Mouse (Mus musculus) midbrain, embryonic 16.5 days (tissue): ENCODE results near the gene Vps45. TPM values are rescaled to one million over a fixed set of nuclear protein-coding genes. Genes with fewer than 3 reads are reported as not detected.

Experiments used
- ATAC-seq: fragments of 200-750 bp; cut with Nextera tagmentation; 2 replicates; pipeline ENCODE4 v1.8.0; 2017; ENCODE audit warnings: moderate TSS enrichment
- H3K27ac ChIP-seq: fragments of 300-500 bp; sonication (generic); 2 replicates; pipeline ENCODE4 v1.5.1; 2014; ENCODE audit warnings: mild to moderate bottlenecking, low read length, mixed read lengths
- H3K27me3 ChIP-seq: fragments of 300-500 bp; sonication (generic); 2 replicates; pipeline ENCODE4 v1.6.1; 2014; ENCODE audit warnings: low read depth, low read length, mixed read lengths; ENCODE audit not compliant: control insufficient read depth, insufficient read depth
- H3K36me3 ChIP-seq: fragments of 300-500 bp; sonication (generic); 2 replicates; pipeline ENCODE4 v1.6.1; 2014; ENCODE audit warnings: mild to moderate bottlenecking, low read length, moderate library complexity, mixed read lengths; ENCODE audit not compliant: control insufficient read depth, insufficient read depth
- H3K4me1 ChIP-seq: fragments of 300-500 bp; sonication (generic); 2 replicates; pipeline ENCODE4 v1.6.1; 2014; ENCODE audit warnings: mild to moderate bottlenecking, low read length, mixed read lengths; ENCODE audit not compliant: control insufficient read depth, insufficient read depth
- H3K4me2 ChIP-seq: fragments of 300-500 bp; sonication (generic); 2 replicates; pipeline ENCODE4 v1.6.1; 2014; ENCODE audit warnings: mild to moderate bottlenecking, low read length, mixed read lengths
- H3K4me3 ChIP-seq: fragments of 300-500 bp; sonication (generic); 2 replicates; pipeline ENCODE4 v1.5.1; 2014; ENCODE audit warnings: low read depth, mild to moderate bottlenecking, low read length, moderate library complexity, mixed read lengths
- H3K9ac ChIP-seq: fragments of 300-500 bp; sonication (generic); 2 replicates; pipeline ENCODE4 v1.6.1; 2014; ENCODE audit warnings: low read depth, low read length, mixed read lengths
- H3K9me3 ChIP-seq: fragments of 300-500 bp; sonication (generic); replicated peaks from 2 replicates; pipeline ENCODE4 v1.6.1; 2014; ENCODE audit warnings: mild to moderate bottlenecking, low read length, mixed read lengths; ENCODE audit not compliant: control insufficient read depth, poor library complexity, severe bottlenecking
- WGBS: fragments of 180-500 bp; shearing (Covaris S2); extraction: QIAGEN DNeasy Blood & Tissue Kit; methylation state at CpG from one replicate; pipeline ENCODE4 v1.1.7; 2014; 5-methylcytosine and 5-hydroxymethylcytosine counted together
- polyA plus RNA-seq: library from polyadenylated mRNA; unstranded; fragments of >200 nt; fragmentation: Nextera tagmentation; extraction: Ambion mirVana; gene quantifications from 2 replicates; pipeline ENCODE4 v1.2.1, GENCODE M21; 2015

Vps45 gene
- polyA plus RNA-seq, 1 experiment from 2014 or later: 64.7 TPM

GRCm38 (mm10) chr3:96094203-96094602 is 35.9 kb upstream of the Vps45 start:
- WGBS: 87% methylated on average over 13 of the region's 13 CpGs
- Histone ChIP-seq H3K9ac (no peak overlapping the region), H3K4me2 (no peak overlapping the region), H3K9me3 (no peaks in the 10 kb centered on the region), H3K36me3 (no peaks in the 10 kb centered on the region), H3K27ac (no peak overlapping the region), H3K4me1 (no peaks in the 10 kb centered on the region), H3K27me3 (no peaks in the 10 kb centered on the region), H3K4me3 (no peak overlapping the region)
- ATAC-seq: no peak

DNA sequence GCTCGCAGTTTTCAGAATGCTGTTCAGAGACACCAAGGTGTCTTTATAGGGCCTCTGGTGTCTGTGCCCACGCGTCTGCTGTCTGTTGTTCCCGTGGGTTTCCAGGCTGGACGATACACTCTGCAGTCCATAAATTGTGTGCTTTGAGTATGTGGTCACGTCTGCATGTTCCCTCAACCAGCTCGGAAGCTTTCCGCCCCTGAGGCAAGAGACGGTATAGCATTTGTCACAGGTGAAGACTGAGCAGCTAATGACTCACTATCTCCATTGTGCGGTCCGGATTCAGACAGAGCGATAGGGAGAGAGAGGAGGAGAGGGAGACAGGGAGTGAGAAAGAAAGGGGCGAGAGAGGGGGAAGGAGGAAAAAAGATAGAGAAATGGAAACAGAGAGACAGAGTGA is 35.2 kb upstream of the Vps45 start:
- WGBS: 71% methylated on average over 13 of the region's 13 CpGs
- H3K9me3 ChIP-seq: no peaks in the 10 kb centered on the region
- no peaks in the 10 kb centered on the region for H3K27me3 ChIP-seq
- no peak overlapping the region for H3K27ac ChIP-seq
- H3K36me3 ChIP-seq: no peaks in the 10 kb centered on the region
- no peaks in the 10 kb centered on the region for H3K4me1 ChIP-seq
- H3K4me3 ChIP-seq: no peak overlapping the region
- no peak overlapping the region for H3K9ac ChIP-seq
- no peak overlapping the region for H3K4me2 ChIP-seq
- no peak for ATAC-seq

DNA sequence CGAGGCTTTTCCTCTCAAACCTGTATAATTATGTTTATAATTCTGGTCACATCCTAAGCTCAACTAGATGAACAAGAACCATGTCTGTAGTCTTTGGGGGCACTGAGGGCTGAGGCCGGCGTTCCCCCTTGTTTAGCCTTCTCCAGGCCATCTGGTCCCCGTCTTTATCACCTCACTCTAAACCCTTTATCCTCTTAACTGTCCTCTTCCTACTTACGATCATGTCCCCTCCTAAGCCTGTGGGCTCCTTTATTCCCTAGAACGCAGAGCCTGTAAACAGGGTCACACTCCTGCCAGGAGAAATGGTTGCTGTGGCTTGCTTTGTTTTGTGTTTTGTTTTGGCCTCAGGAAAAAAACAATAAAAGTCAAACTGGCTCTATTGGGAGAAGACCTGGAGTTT is 33.7 kb upstream of the Vps45 start:
- no peak overlapping the region for H3K27ac ChIP-seq
- 44% methylated on average over 6 of the region's 6 CpGs for WGBS
- no peaks in the 10 kb centered on the region for H3K27me3 ChIP-seq
- no peaks in the 10 kb centered on the region for H3K36me3 ChIP-seq
- H3K4me3 ChIP-seq: no peak overlapping the region
- no peak for ATAC-seq
- no peaks in the 10 kb centered on the region for H3K9me3 ChIP-seq
- no peak overlapping the region for H3K9ac ChIP-seq
- no peaks in the 10 kb centered on the region for H3K4me1 ChIP-seq
- H3K4me2 ChIP-seq: no peak overlapping the region

DNA sequence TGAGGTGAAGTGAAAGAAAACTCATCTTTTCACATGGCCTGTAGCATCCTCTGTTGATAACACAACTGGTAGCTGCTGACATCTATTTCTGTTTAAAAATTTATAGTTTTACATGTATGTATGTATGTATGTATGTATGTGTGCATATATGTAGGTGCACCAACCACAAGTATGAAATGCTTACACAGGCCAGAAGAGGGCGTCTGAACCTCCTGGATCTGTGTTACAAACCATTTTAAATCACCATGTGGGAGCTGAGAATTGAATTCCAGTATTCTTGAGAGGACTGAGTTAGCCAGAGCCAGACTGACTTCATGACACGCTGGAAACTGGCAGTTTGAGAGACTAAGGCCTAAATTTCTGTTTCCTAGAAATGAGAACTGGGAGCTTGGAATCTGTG is 32.9 kb upstream of the Vps45 start:
- no peak for ATAC-seq
- 78% methylated on average over 2 of the region's 2 CpGs for WGBS
- Histone ChIP-seq H3K4me3 (no peak overlapping the region), H3K9ac (no peak overlapping the region), H3K27me3 (no peaks in the 10 kb centered on the region), H3K9me3 (no peaks in the 10 kb centered on the region), H3K4me1 (no peaks in the 10 kb centered on the region), H3K27ac (no peak overlapping the region), H3K4me2 (no peak overlapping the region), H3K36me3 (no peaks in the 10 kb centered on the region)

- 74% methylated on average over 2 of the region's 2 CpGs for WGBS
- Histone ChIP-seq H3K27ac (no peak overlapping the region), H3K9me3 (no peaks in the 10 kb centered on the region), H3K9ac (no peak overlapping the region), H3K36me3 (no peaks in the 10 kb centered on the region), H3K4me1 (no peaks in the 10 kb centered on the region), H3K27me3 (no peaks in the 10 kb centered on the region), H3K4me2 (no peak overlapping the region), H3K4me3 (no peak overlapping the region)
- ATAC-seq: no peak
Observed at GRCm38 (mm10) chr3:96089882-96090489, 31.7 kb upstream of the Vps45 start.

- Histone ChIP-seq H3K4me2 (no peak overlapping the region), H3K27me3 (no peaks in the 10 kb centered on the region), H3K27ac (no peak overlapping the region), H3K4me3 (no peak overlapping the region), H3K36me3 (no peaks in the 10 kb centered on the region), H3K4me1 (no peaks in the 10 kb centered on the region), H3K9ac (no peak overlapping the region), H3K9me3 (no peaks in the 10 kb centered on the region)
- WGBS: 82% methylated on average over 4 of the region's 4 CpGs
- no peak for ATAC-seq
Observed at GRCm38 (mm10) chr3:96087801-96088200, 29.5 kb upstream of the Vps45 start.

- Histone ChIP-seq H3K36me3 (no peaks in the 10 kb centered on the region), H3K4me2 (no peak overlapping the region), H3K4me1 (no peaks in the 10 kb centered on the region), H3K9me3 (no peaks in the 10 kb centered on the region), H3K9ac (no peak overlapping the region), H3K4me3 (no peak overlapping the region), H3K27ac (no peak overlapping the region), H3K27me3 (no peaks in the 10 kb centered on the region)
- ATAC-seq: no peak
- 62% methylated on average over 2 of the region's 2 CpGs for WGBS
Observed at GRCm38 (mm10) chr3:96087219-96087618, 29.0 kb upstream of the Vps45 start.

- Histone ChIP-seq H3K4me2 (no peak overlapping the region), H3K4me1 (no peaks in the 10 kb centered on the region), H3K27me3 (no peaks in the 10 kb centered on the region), H3K36me3 (no peaks in the 10 kb centered on the region), H3K27ac (no peak overlapping the region), H3K9me3 (no peaks in the 10 kb centered on the region), H3K4me3 (no peak overlapping the region), H3K9ac (no peak overlapping the region)
- no peak for ATAC-seq
- WGBS: 75% methylated on average over 10 of the region's 10 CpGs
Observed at GRCm38 (mm10) chr3:96084146-96084755, 26.0 kb upstream of the Vps45 start.

GRCm38 (mm10) chr3:96082714-96083508 is 24.6 kb upstream of the Vps45 start:
- H3K9ac ChIP-seq: no peak overlapping the region

More at GRCm38 (mm10) chr3:96082714-96083508, 24.6 kb upstream of the Vps45 start:
- Histone ChIP-seq H3K9me3 (no peaks in the 10 kb centered on the region), H3K27me3 (no peaks in the 10 kb centered on the region), H3K4me3 (no peak overlapping the region), H3K27ac (no peak overlapping the region), H3K4me2 (no peak overlapping the region), H3K4me1 (no peaks in the 10 kb centered on the region), H3K36me3 (no peaks in the 10 kb centered on the region)
- WGBS: 61% methylated on average over 15 of the region's 15 CpGs
- no peak for ATAC-seq
